Mouse (Mus musculus) intestine, embryonic 15.5 days (tissue): ENCODE measurements around the gene Mkrn2. TPM values are rescaled to one million over a fixed set of nuclear protein-coding genes. Genes with fewer than 3 reads are reported as not detected.

Experiments used
- ATAC-seq: fragments of 200-750 bp; cut with Nextera tagmentation; 2 replicates; pipeline ENCODE4 v1.8.0; 2017; ENCODE audit warnings: moderate TSS enrichment, moderate library complexity
- H3K27ac ChIP-seq: fragments of 300-500 bp; sonication (generic); 2 replicates; pipeline ENCODE4 v1.5.1; 2015; ENCODE audit warnings: mild to moderate bottlenecking, inconsistent platforms
- H3K27me3 ChIP-seq: fragments of 300-500 bp; sonication (generic); replicated peaks from 2 replicates; pipeline ENCODE4 v1.6.1; 2015; ENCODE audit warnings: inconsistent platforms
- H3K36me3 ChIP-seq: fragments of 300-500 bp; sonication (generic); 2 replicates; pipeline ENCODE4 v1.6.1; 2015; ENCODE audit warnings: inconsistent platforms
- H3K4me1 ChIP-seq: fragments of 300-500 bp; sonication (generic); replicated peaks from 2 replicates; pipeline ENCODE4 v1.6.1; 2015; ENCODE audit warnings: inconsistent platforms
- H3K4me2 ChIP-seq: fragments of 300-500 bp; sonication (generic); replicated peaks from 2 replicates; pipeline ENCODE4 v1.6.1; 2015; ENCODE audit warnings: mild to moderate bottlenecking, inconsistent platforms
- H3K4me3 ChIP-seq: fragments of 300-500 bp; sonication (generic); replicated peaks from 2 replicates; pipeline ENCODE4 v1.5.1; 2015; ENCODE audit warnings: inconsistent platforms
- H3K9ac ChIP-seq: fragments of 300-500 bp; sonication (generic); 2 replicates; pipeline ENCODE4 v1.6.1; 2015; ENCODE audit warnings: inconsistent platforms
- H3K9me3 ChIP-seq: fragments of 300-500 bp; sonication (generic); 2 replicates; pipeline ENCODE4 v1.6.1; 2016; ENCODE audit warnings: inconsistent platforms
- WGBS: fragments of 180-500 bp; shearing (Covaris S2); methylation state at CpG from one replicate; pipeline ENCODE4 v1.1.7; 2015; 5-methylcytosine and 5-hydroxymethylcytosine counted together
- polyA plus RNA-seq: library from polyadenylated mRNA; unstranded; fragments of >200 nt; fragmentation: Nextera tagmentation; extraction: Ambion mirVana; gene quantifications from 2 replicates; pipeline ENCODE4 v1.2.1, GENCODE M21; 2015

Gene Mkrn2
- polyA plus RNA-seq, 1 experiment from 2014 or later, result 23.0 TPM

DNA sequence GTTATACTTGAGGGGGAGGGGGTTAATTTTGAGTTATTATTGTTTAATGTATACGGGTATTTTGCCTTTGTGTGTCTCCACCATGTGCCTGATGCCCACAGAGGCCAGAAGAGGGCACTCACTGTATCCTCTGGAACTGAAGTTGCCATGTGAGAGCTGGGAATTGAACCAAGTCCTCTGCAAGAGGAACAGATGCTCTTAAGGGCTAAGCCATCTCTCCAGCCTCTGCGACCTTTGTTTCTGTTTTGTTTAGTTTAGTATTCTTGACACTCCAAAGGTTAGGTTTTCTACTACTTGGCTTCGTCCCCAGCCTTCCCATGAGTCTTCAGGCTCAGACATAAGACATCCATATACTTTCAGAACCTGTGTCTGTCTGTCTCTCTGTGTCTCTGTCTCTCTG lies 17.5 kb upstream of the Mkrn2 start:
- Histone ChIP-seq H3K9me3 (no peaks in the 10 kb centered on the region), H3K36me3 (0 out of 2 replicates have a peak, but pooled peaks cover 3% of the 10 kb centered on the region), H3K4me1 (no peaks in the 10 kb centered on the region), H3K4me2 (no peak overlapping the region), H3K27me3 (no peaks in the 10 kb centered on the region), H3K27ac (no peak overlapping the region), H3K9ac (no peak overlapping the region), H3K4me3 (no peak overlapping the region)
- no peak for ATAC-seq
- 64% methylated on average over 3 of the region's 3 CpGs for WGBS

DNA sequence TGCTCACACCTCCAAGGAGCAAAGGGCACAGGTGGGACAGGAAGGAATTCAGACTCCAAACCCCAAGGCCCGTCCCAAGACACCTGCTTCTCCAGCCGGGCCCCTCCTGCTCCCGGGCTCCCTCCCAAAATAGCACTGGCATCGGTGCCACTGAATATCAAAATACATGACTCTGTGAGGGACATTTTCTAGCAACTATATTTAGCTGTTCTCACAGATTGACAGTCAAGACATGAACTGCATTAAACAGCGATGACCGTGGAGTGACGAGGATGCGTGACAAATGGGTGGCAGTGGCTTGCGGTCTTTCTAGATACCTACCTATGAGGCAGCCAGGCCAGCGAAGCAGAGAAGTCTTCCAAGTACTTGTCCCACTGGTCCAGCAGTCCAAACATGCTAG lies 15.4 kb upstream of the Mkrn2 start:
- no peaks in the 10 kb centered on the region for H3K27me3 ChIP-seq
- 87% methylated on average over 10 of the region's 10 CpGs for WGBS

DNA sequence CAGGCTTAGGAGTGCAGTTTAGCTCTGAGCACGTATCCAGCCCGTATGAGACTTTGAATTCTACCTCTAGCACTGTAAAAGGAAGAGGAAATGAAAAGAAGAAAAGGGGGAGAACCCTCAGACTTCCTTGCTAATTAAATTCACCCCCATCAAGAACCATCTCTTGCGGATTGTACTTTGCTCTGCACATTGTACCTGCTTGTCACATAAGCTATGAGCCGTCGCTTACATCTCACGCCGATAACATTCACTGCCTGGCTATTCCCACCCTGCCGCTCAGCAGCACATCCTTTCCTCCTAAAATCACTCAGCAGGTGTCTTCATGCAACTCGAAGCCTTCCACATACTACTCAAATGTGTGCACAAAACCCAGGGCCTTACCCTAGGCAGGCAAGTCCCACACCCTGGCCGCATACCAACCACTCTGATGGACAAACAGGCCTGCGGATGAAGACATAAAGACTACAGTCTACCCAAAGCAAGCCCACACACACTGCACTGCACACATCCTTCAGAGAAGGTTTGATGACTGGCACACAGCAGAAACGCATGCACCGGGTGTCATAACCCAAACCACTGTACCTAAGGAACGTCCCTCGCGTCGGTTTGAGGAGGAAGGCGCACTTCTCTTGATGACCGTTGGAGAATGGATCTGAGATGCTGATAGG lies 9.9 kb upstream of the Mkrn2 start:
- no peaks in the 10 kb centered on the region for H3K9me3 ChIP-seq
- ATAC-seq, result peak; percentile 72
- H3K27me3 ChIP-seq, result no peaks in the 10 kb centered on the region
- 73% methylated on average over 19 of the region's 19 CpGs for WGBS
- no peaks in the 10 kb centered on the region for H3K4me1 ChIP-seq
- no peaks in the 10 kb centered on the region for H3K36me3 ChIP-seq
- H3K9ac ChIP-seq, result peak overlapping the region; percentile 16; the same call in 1 of the 2 replicates
- peak overlapping the region; percentile 80 for H3K27ac ChIP-seq
- peak overlapping the region; percentile 47 for H3K4me2 ChIP-seq
- peak overlapping the region; percentile 30 for H3K4me3 ChIP-seq

More for the DNA sequence above, 15.4 kb upstream of the Mkrn2 start:
- Histone ChIP-seq H3K9me3 (no peaks in the 10 kb centered on the region), H3K4me2 (no peak overlapping the region), H3K27ac (no peak overlapping the region), H3K4me1 (no peaks in the 10 kb centered on the region), H3K4me3 (no peak overlapping the region), H3K36me3 (no peaks in the 10 kb centered on the region), H3K9ac (no peak overlapping the region)
- ATAC-seq, result no peak

DNA sequence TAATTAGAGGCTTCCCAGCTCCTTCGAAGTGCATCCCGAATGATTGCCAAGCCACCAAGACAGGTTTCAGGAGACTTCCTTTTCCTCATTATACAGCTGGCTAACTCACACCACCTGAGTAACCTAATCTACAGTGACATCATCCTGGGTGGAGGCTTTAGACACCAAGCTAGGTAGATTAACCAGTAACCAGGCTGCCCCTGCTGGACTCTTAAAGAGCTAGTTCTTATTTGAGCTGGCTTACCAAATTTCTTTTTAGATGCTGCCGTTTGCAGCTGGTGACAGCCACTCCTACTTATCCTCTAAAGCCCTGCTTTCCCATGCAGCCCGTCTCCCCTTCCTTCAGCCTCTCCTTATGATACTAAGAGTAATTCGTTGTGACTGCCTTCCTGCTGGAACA lies 9.2 kb upstream of the Mkrn2 start, which contains the start of gene Mkrn2os:
TSS of gene Mkrn2os (minus strand) at position 119 of the 400 bp plus-strand sequence.
- Histone ChIP-seq H3K4me3 (peak within 1 kb of the TSS; percentile 30), H3K36me3 (no peaks in the 10 kb centered on the region), H3K9ac (peak within 1 kb of the TSS; percentile 16; the same call in 1 of the 2 replicates), H3K4me1 (no peaks in the 10 kb centered on the region), H3K27ac (peak within 1 kb of the TSS; percentile 80), H3K4me2 (peak within 1 kb of the TSS; percentile 47), H3K27me3 (no peaks in the 10 kb centered on the region), H3K9me3 (no peaks in the 10 kb centered on the region)
- ATAC-seq, result peak; percentile 92
- 33% methylated on average over 5 of the region's 5 CpGs for WGBS

DNA sequence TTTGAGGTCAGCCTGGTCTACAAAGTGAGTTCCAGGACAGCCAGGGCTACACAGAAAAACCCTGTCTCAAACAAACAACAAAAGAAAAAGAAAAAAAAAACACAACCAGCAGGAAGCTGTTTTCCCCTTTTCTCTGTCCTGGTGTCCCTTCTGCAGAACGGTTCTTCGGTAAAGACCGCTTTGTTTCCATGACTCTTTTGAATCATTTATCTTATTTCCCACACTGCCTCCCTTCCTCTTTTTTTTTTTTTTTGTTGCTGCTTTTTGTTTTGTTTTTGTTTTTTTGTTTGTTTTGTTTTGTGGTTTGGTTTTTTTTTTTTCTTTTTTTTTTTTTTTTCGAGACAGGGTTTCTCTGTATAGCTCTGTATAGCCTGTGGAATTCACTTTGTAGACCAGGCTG lies 8.4 kb upstream of the Mkrn2 start:
- Histone ChIP-seq H3K27me3 (no peaks in the 10 kb centered on the region), H3K4me1 (no peaks in the 10 kb centered on the region), H3K9ac (no peak overlapping the region), H3K36me3 (no peaks in the 10 kb centered on the region), H3K9me3 (no peaks in the 10 kb centered on the region), H3K4me3 (no peak overlapping the region), H3K27ac (no peak overlapping the region), H3K4me2 (no peak overlapping the region)
- no peak for ATAC-seq
- WGBS, result 82% methylated on average over 4 of the region's 4 CpGs

DNA sequence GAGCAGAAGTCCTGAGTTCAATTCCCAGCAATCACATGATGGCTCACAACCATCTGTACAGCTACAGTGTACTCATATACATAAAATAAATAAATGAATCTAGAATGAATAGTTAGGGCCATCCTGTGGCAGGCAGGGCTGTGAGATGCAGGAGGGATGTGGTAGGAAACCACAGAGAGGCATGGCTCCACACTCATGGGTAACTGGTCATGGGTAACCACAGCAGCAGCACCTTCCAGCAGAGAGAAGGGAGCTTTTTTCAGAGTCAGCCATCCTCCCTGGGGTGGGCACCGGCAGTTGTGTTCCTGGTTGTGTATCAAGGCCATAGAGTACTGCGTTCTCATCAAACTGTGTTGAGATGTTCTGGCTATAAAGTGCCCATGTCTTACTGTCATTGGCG lies 7.2 kb upstream of the Mkrn2 start:
- H3K27me3 ChIP-seq, result no peaks in the 10 kb centered on the region
- H3K27ac ChIP-seq, result no peak overlapping the region
- H3K4me3 ChIP-seq, result no peak overlapping the region
- no peaks in the 10 kb centered on the region for H3K9me3 ChIP-seq
- no peak overlapping the region for H3K4me2 ChIP-seq
- H3K4me1 ChIP-seq, result no peaks in the 10 kb centered on the region
- ATAC-seq, result no peak
- H3K9ac ChIP-seq, result no peak overlapping the region
- no peaks in the 10 kb centered on the region for H3K36me3 ChIP-seq
- WGBS, result 79% methylated on average over 3 of the region's 3 CpGs

DNA sequence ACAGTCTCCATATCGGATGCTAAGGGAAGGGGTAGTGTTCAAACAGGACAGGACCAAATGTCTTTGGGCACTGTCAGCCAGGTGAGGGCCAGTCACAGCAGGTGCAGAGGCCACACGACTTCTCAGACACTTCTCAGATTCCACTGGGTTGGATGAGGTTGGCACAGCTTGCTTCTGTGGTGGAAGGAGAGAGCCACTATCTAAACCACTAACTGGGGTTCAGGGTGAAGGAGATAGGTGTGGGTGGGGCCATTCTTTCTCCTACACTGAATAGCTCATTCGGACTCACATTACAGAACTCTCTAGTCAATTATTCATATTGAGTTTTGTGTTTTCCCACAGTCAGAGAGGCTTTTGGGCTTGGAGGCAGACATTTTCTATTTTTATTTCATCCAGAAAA lies 6.0 kb upstream of the Mkrn2 start:
- 59% methylated on average over 3 of the region's 3 CpGs for WGBS
- no peak overlapping the region for H3K9ac ChIP-seq
- H3K4me3 ChIP-seq, result no peak overlapping the region
- no peaks in the 10 kb centered on the region for H3K27me3 ChIP-seq
- no peaks in the 10 kb centered on the region for H3K36me3 ChIP-seq
- no peak for ATAC-seq
- H3K4me1 ChIP-seq, result no peaks in the 10 kb centered on the region
- H3K27ac ChIP-seq, result no peak overlapping the region
- H3K9me3 ChIP-seq, result no peaks in the 10 kb centered on the region
- no peak overlapping the region for H3K4me2 ChIP-seq

DNA sequence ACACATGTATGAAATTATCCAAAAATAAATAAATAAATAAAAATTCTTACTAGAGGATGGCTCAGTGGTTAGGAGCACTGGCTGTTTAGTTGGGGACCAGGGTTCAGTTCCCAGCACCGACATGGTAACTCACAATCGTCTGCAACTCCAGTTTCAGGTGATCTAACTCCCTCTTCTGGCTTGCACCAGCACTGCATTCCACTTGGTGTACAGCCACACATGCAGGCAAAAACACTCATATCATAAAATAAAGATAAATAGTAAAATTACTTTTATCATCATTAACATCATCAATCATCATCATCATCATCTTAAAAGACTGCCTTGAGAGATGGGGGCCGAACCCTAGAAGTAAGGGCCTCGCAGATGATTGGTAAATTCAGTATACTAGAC lies 384 bp upstream of the Mkrn2 start:
- 0 out of 2 replicates have a peak, but pooled peaks have one; percentile 9 for ATAC-seq
- no peak overlapping the region for H3K27ac ChIP-seq
- H3K4me1 ChIP-seq, result peaks cover 10% of the 10 kb centered on the region
- H3K36me3 ChIP-seq, result no peaks in the 10 kb centered on the region
- WGBS, result 57% methylated on average over 4 of the region's 4 CpGs
- peak overlapping the region; percentile 96 for H3K4me3 ChIP-seq
- no peak overlapping the region for H3K9ac ChIP-seq
- H3K27me3 ChIP-seq, result no peaks in the 10 kb centered on the region
- no peaks in the 10 kb centered on the region for H3K9me3 ChIP-seq
- H3K4me2 ChIP-seq, result peak overlapping the region; percentile 76

DNA sequence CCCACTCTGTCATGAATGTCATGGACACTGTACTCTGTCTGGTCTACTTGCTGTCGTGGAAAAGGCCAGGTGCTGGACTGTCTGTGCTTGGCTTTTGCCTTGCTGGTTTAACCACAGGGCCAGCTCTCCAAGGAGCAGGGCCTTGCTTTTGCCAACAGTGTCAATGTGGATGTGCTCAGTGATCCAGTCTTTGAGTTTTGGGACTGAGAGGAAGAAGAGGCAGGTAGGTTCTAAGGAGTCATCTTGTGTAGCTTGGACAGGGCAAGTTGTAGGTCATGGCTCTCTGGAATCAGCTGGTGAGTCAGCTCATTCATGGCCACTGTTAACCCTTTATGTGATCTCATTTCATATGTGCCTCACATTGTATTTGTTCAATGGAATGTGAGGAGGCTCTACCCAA lies 4.8 kb downstream of the Mkrn2 start:
- H3K4me3 ChIP-seq, result no peak overlapping the region
- 82% methylated on average over 1 of the region's 1 CpGs for WGBS

DNA sequence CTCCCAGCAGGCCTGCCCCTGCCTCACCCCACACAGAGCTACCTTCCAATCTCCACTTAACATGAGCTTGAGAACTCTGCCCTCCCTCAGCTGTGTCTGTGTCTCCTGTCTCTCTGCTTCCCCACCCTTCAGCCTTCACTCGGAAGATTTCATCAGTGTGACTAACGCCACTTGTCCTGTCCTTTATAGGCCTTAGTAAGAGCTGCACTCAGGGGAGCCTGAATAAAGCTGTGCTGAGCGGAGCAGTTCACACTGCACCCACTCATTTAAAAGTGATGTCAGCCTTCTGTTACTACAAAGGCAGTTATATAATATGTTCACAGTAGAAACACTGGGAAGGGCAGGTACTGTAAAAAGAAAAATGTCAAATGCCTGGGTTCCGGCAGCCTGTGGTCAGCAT lies 5.7 kb downstream of the Mkrn2 start:
- WGBS, result 75% methylated on average over 4 of the region's 4 CpGs
- ATAC-seq, result no peak
- no peak overlapping the region for H3K9ac ChIP-seq
- no peak overlapping the region for H3K4me3 ChIP-seq
- H3K27ac ChIP-seq, result no peak overlapping the region
- H3K4me1 ChIP-seq, result peaks cover 8% of the 10 kb centered on the region
- H3K4me2 ChIP-seq, result no peak overlapping the region
- peaks cover 12% of the 10 kb centered on the region for H3K36me3 ChIP-seq
- H3K9me3 ChIP-seq, result no peaks in the 10 kb centered on the region
- no peaks in the 10 kb centered on the region for H3K27me3 ChIP-seq

More for the DNA sequence above, 4.8 kb downstream of the Mkrn2 start:
- H3K27ac ChIP-seq, result no peak overlapping the region
- H3K4me2 ChIP-seq, result no peak overlapping the region
- no peaks in the 10 kb centered on the region for H3K9me3 ChIP-seq
- peaks cover 12% of the 10 kb centered on the region for H3K36me3 ChIP-seq
- peaks cover 10% of the 10 kb centered on the region for H3K4me1 ChIP-seq
- ATAC-seq, result no peak
- H3K9ac ChIP-seq, result no peak overlapping the region
- no peaks in the 10 kb centered on the region for H3K27me3 ChIP-seq

DNA sequence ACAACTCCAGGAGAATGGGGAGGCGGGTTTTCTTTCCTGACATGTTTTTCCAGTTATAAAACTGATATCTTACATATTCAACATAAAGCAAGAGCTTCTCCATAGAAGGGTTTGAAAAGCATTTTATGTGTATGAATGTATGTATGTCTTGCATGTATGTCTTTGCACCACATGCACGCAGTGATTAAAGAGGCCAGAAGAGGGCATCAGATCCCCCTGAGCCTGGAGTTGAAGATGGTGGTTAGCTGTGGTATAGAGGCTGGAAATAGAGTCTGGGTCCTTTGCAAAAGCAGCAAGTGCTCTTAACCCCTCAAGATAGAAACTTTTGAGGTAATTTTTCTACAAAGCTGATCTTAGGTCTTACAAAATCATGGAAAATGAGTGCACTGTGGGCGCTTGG lies 7.4 kb downstream of the Mkrn2 start:
- ATAC-seq, result no peak
- Histone ChIP-seq H3K4me2 (no peak overlapping the region), H3K36me3 (peaks cover 22% of the 10 kb centered on the region), H3K4me3 (no peak overlapping the region), H3K4me1 (no peaks in the 10 kb centered on the region), H3K9ac (no peak overlapping the region), H3K9me3 (no peaks in the 10 kb centered on the region), H3K27ac (no peak overlapping the region), H3K27me3 (no peaks in the 10 kb centered on the region)
- 75% methylated on average over 3 of the region's 3 CpGs for WGBS

DNA sequence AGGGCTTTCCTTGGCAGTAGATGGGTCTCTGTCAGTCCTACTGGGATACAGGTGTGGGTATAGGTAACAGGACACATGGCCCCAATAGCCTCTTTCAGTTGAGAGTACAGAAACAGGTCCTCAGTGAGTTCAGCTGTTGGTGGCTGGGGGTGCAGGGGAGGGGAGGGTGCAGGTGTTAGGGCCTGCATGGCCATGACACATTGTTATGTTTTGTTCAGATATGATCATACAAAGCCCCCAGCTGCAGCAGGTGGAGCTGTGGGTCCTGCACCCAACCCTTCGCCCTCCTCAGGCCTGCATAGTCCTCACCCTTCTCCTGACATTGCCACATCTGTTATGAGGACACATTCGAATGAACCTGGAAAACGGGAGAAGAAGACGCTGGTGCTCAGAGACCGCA lies 8.6 kb downstream of the Mkrn2 start:
- no peak overlapping the region for H3K9ac ChIP-seq
- no peak for ATAC-seq
- no peak overlapping the region for H3K27ac ChIP-seq
- no peak overlapping the region for H3K4me2 ChIP-seq
- no peaks in the 10 kb centered on the region for H3K4me1 ChIP-seq
- H3K36me3 ChIP-seq, result peaks cover 28% of the 10 kb centered on the region
- no peak overlapping the region for H3K4me3 ChIP-seq
- no peaks in the 10 kb centered on the region for H3K27me3 ChIP-seq
- WGBS, result 90% methylated on average over 5 of the region's 5 CpGs
- H3K9me3 ChIP-seq, result no peaks in the 10 kb centered on the region

DNA sequence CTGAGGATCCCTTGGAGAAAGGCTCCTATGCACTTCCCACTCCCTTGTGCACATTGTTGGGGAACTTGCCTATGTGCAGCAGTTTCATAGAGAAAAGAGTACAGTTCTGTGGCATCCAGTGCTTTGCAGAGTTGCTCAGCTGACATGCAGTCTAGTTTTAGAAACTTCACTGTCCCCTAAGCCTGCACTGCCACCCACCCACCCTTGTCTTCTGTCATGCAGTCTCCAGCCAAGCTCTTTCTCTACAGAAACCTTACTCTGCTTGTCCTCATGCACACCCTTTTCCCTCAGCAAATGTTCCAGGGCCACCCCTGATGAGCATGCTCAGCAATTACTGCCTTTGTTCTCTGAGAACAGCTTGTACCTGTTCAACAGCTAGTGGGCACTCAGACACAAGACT lies 12.1 kb downstream of the Mkrn2 start:
- no peaks in the 10 kb centered on the region for H3K27me3 ChIP-seq

More for the DNA sequence above, 12.1 kb downstream of the Mkrn2 start:
- Histone ChIP-seq H3K4me3 (no peak overlapping the region), H3K27ac (no peak overlapping the region), H3K4me2 (no peak overlapping the region), H3K36me3 (peaks cover 55% of the 10 kb centered on the region), H3K9ac (no peak overlapping the region), H3K9me3 (no peaks in the 10 kb centered on the region), H3K4me1 (no peaks in the 10 kb centered on the region)
- ATAC-seq, result no peak
